Mouse (Mus musculus) brain, embryonic 18.5 days (tissue): Measurements from ENCODE around the gene Mepce.

Experiments
- DNase-seq: peaks from one replicate; pipeline ENCODE4 v3.0.0-alpha.2; 2012; ENCODE audit warnings: low read depth, low spot score

Mepce gene

DNA sequence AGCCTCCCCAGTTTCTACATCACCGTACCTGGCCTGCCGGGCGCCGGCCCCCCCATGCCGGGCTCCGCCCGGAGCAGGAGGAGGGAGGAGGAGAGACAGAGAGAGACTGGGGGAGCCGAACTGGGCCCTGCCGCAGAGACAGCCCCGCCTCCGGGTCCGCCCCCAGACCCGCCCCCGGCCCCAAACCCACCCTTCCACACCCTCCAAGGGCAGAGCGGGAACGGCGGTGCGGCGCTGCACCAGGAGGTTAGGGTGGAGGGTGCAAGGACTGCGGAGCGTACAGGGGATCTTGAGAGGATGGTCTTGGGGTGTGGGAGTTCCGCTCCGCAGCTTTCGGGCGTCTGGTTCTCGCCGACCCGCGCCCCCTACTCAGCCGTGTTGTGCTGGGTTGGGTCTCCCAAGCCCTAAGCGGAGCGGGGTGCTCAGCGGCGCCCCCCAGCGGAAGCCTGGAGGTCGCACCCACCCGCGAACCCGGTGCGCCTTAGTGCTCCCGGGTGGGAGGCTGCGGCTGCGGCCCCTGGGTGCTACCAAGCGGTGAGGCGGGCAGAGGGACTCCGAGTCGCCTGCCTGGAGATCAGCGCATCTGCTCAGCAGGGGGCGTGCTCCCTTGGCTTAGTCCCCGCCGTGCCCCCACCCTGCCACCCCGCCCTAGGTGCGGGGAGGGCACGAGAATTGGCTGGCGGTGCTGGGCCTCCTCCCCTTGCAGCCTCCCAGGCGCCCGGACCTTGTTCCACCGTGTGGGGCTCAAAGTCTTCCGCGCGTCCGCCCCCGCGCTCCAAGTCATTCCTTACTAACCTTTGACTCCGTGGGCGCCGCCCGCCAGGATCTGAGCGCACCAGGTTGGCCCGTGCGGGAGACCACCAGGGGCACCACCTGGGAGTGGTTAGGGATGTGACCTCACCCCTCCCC, 46.2 kb downstream of the Mepce start, which contains the start of gene Nyap1:
Gene Nyap1 (minus strand): TSS at position 585 of the 909 bp plus-strand sequence.
- DNase-seq = peak; percentile 79

- no peak for DNase-seq
Observed at GRCm38 (mm10) chr5:137740506-137740905, 46.9 kb downstream of the Mepce start.

DNA sequence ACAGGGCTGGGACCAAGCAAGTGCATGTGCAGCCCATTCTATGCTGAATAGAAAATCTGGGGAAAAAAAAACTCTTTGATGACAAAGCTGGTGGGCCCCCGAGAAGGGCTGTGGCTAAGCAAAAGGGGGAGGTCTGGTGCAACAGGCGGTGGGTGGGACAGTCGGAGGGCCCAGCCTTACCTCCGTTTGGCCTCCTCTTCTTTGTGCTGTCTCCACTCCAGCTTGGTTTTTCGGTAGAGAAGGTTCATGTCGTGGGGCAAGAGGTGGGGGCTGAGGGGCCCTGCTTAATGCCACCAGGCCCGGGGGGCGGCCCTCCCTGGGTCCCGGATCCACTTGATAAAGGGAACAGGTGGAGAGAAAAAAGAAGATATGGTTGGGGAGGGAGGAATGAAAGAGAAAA, 48.0 kb downstream of the Mepce start:
- DNase-seq = no peak

DNA sequence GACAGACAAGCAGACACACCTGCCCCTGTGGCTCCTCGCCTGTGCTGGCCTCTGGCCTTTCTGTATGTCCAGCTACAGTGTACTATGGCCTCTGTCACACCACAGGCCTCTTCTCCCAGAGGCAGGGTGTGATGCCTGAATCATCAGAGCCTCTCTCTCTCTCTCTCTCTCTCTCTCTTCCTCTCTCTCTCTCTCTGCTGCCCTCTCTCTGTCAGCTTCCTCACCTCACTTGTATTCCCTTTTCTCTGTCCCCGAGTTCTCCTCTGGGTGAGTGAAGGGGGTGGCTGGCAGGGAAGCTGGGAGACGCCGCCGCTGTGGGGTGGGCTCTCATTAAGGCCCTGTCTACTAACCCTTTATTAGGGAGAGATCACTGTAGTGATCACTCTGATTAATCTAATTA, 48.9 kb downstream of the Mepce start:
- no peak for DNase-seq

DNA sequence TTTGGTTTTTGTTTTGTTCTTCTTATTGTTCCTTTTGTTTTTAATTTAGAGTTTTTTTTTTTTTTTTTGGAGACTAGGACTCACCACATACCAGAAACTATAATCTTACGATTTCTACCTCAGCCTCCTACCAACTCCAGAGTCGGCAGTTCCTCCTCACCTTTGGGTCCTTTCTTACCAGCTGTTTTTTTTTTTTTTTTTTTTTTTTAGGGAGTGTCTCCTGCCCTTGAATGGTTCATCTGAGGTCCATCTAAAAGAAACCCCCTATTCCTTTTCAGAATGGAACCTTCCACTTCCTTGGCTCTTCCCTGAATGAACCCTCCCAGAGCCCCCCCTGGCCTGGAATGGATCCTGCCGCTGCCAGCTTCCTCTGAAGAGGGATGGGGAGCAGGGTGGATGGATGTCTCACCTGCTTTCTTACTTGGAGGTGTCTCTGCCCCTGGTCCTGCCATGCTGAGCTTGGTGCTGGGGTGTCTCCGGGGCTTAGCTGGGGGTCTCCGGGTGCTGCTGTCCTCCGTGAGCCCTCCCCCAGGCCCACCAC, 50.0 kb downstream of the Mepce start:
- DNase-seq = no peak

DNA sequence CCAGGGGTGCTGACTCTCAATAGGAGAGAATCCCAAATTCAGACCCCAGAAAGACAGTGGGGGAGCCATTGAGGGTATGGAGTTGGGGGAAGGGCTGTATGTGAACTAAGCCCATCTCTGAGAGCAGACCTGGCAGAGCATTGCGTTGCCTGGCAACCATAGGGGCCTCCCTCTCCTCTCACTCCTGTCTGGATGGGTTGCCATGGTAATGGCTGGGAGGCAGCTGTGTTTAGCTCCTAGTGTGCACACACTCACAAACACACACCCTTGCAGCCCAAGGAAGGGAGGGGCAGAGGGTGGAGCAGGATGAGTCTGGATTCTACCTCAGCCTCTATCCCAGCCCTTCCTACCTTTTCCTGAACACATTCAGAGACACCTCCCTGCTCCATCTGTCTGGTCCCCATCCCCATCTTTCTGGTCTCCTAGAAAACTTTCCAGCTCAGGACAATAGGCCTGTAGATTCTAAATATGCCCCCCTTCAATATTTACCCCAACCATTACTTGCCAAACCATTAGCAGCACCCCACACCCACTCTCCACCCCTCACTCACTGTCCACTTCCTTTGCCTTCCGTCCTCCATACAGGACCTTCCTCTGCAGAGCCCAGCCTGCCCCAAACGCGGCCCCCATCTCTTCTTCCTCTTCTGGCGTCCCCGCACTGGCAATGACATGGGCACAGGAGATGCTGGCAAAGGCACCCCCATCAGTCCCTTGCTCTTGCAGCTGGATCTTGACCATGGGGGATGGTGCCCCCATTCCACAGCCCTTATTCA, 53.0 kb downstream of the Mepce start:
- DNase-seq = peak; percentile 98

- DNase-seq = no peak
Observed at GRCm38 (mm10) chr5:137733638-137734288, 53.7 kb downstream of the Mepce start.
